Mouse (Mus musculus): ENCODE results near the gene Erlec1. TPM values are rescaled to one million over a fixed set of nuclear protein-coding genes. Genes with fewer than 3 reads are reported as not detected.

The Erlec1 gene
- total and polyA plus RNA-seq, 3 experiments, result 11.7 to 70.1 (median 30.3) TPM

DNA sequence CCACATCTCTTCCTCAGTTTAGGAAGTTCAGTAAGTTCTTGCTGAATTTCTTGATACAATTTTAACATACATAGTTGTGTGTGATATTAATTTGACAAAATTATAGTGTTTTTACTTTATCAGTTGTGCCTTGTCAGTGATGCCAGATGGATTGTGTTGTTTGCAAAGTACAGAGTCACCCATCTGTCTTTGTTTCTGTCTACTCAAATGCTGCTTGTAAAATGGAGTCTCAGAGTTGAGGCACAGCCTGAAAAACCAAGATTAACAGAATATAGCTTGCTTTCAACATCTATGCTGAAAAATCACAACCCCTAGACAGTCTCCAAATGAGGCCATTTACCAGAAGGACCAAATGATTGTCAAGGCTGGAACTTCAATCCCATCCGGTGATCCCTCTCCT, 25.6 kb downstream of the Erlec1 start:
- peaks cover 45% of the 10 kb centered on the region for H3K36me3 ChIP-seq (replicated peaks)
- H3K9me3 ChIP-seq (replicated peaks), result no peaks in the 10 kb centered on the region
- DNase-seq (ENCODE audit: low spot score) (no peak), ATAC-seq (ENCODE audit: extremely low read depth, insufficient number of reproducible peaks, low FRiP score, poor library complexity, severe bottlenecking) (no peak)
- peaks cover 4% of the 10 kb centered on the region; the same call in 1 of the 2 replicates for H3K4me1 ChIP-seq (ENCODE audit: insufficient read depth, low read depth, low read length)
- H3K4me3 ChIP-seq (ENCODE audit: low read depth, low read length), result no peak overlapping the region
- TF ChIP-seq GATA1 (IDR thresholded peaks at IDR 0.05; ENCODE audit: borderline replicate concordance, low read length), result no peak
- TF ChIP-seq GATA2 (IDR thresholded peaks at IDR 0.05; ENCODE audit: borderline replicate concordance, low read depth, low read length), result no peak
- TF ChIP-seq POLR2AphosphoS5 (IDR thresholded peaks at IDR 0.05; ENCODE audit: insufficient replicate concordance, low read depth, low read length), result no peak
- no peak for TF ChIP-seq TAL1 (conservative IDR thresholded peaks at IDR 0.05; ENCODE audit: low read depth, low read length)
- no peak for TF ChIP-seq CTCF (IDR thresholded peaks at IDR 0.05; ENCODE audit: low read depth, low read length)
- no peaks in the 10 kb centered on the region for H3K27me3 ChIP-seq (ENCODE audit: insufficient read depth, low read length)

DNA sequence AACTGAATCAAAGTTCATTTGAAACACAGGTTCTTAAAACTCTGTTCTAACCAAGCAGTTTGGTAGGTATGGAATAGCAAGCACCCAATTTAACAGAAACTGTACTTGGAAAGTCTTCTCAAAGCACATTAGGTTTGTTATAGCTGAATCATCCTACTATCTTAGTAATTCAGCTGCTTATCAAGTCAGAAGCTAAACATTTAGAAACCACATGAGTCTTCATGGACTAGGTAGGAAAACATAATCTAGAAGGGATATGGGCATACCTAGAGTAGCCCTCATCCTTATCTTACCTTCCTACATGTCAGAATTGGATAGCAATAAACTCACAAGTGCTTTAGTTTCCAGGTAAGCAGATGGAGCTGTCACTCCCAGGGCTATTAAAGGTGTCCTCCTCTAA, 26.1 kb downstream of the Erlec1 start:
- no peak overlapping the region for H3K4me3 ChIP-seq (ENCODE audit: low read depth, low read length)
- ATAC-seq (ENCODE audit: extremely low read depth, insufficient number of reproducible peaks, low FRiP score, poor library complexity, severe bottlenecking), result peak; percentile 22; the same call in 1 of the 2 replicates
- peaks cover 48% of the 10 kb centered on the region for H3K36me3 ChIP-seq (replicated peaks)
- no peaks in the 10 kb centered on the region for H3K27me3 ChIP-seq (ENCODE audit: insufficient read depth, low read length)
- H3K4me1 ChIP-seq (ENCODE audit: insufficient read depth, low read depth, low read length), result peaks cover 4% of the 10 kb centered on the region; the same call in 1 of the 2 replicates
- no peaks in the 10 kb centered on the region for H3K9me3 ChIP-seq (replicated peaks)
- TF ChIP-seq TAL1 (conservative IDR thresholded peaks at IDR 0.05; ENCODE audit: low read depth, low read length) (no peak), GATA1 (IDR thresholded peaks at IDR 0.05; ENCODE audit: borderline replicate concordance, low read length) (no peak), GATA2 (IDR thresholded peaks at IDR 0.05; ENCODE audit: borderline replicate concordance, low read depth, low read length) (no peak), CTCF (IDR thresholded peaks at IDR 0.05; ENCODE audit: low read depth, low read length) (no peak)
- no peak for DNase-seq (ENCODE audit: low spot score)

DNA sequence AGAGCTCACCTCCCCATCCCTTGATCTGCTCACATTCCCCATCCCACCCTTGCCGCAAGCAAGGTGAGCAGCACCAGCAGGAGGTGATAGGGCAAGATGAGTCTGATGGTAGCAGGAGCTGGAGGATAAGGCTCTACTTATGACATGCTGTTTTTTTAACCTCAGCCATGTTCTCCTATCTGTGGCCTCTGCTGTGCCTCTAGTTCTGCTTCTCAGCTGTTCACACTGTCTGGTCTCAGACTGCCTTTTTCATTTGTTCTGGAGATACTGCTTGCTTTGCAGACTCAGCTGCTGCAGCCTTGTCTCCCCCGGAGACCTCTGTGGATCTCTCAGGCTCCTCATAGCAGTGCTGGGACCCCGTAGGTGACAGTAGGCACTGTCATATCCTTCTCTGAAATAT, 30.9 kb downstream of the Erlec1 start:
- peaks cover 32% of the 10 kb centered on the region for H3K36me3 ChIP-seq (replicated peaks)
- ATAC-seq (ENCODE audit: extremely low read depth, insufficient number of reproducible peaks, low FRiP score, poor library complexity, severe bottlenecking), result no peak
- peaks cover 3% of the 10 kb centered on the region; the same call in 1 of the 2 replicates for H3K4me1 ChIP-seq (ENCODE audit: insufficient read depth, low read depth, low read length)
- H3K27me3 ChIP-seq (ENCODE audit: insufficient read depth, low read length), result no peaks in the 10 kb centered on the region
- no peak for TF ChIP-seq CTCF (IDR thresholded peaks at IDR 0.05; ENCODE audit: low read depth, low read length)
- TF ChIP-seq GATA2 (IDR thresholded peaks at IDR 0.05; ENCODE audit: borderline replicate concordance, low read depth, low read length), result no peak
- TF ChIP-seq TAL1 (conservative IDR thresholded peaks at IDR 0.05; ENCODE audit: low read depth, low read length), result no peak
- TF ChIP-seq GATA1 (IDR thresholded peaks at IDR 0.05; ENCODE audit: borderline replicate concordance, low read length), result no peak
- TF ChIP-seq POLR2AphosphoS5 (IDR thresholded peaks at IDR 0.05; ENCODE audit: insufficient replicate concordance, low read depth, low read length), result no peak
- no peak overlapping the region for H3K4me3 ChIP-seq (ENCODE audit: low read depth, low read length)
- no peak for DNase-seq (ENCODE audit: low spot score)
- H3K9me3 ChIP-seq (replicated peaks), result no peaks in the 10 kb centered on the region

DNA sequence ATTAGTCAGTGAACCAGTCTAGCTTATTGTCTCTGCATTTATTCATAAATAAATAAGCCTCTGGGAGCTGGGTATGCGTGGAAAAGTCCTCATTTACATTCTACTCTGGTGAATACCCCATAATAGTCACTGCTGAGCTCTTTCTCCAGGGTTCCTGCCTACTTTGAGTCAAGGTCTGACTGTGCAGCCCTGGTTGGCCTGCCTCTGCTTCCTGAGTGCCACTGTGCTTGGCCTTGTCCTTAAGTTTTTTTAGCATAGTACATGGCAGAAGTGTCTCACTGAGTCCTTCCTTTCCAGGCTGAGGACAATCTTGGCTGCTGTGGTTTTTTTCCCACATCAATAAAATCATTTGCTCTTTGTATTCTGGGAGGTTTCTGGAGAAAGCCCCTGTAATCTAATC, 33.5 kb downstream of the Erlec1 start:
- peaks cover 15% of the 10 kb centered on the region for H3K36me3 ChIP-seq (replicated peaks)
- no peak for TF ChIP-seq CTCF (IDR thresholded peaks at IDR 0.05; ENCODE audit: low read depth, low read length)
- no peak for TF ChIP-seq GATA1 (IDR thresholded peaks at IDR 0.05; ENCODE audit: borderline replicate concordance, low read length)
- no peak for TF ChIP-seq TAL1 (conservative IDR thresholded peaks at IDR 0.05; ENCODE audit: low read depth, low read length)
- TF ChIP-seq GATA2 (IDR thresholded peaks at IDR 0.05; ENCODE audit: borderline replicate concordance, low read depth, low read length), result no peak
- no peak for TF ChIP-seq POLR2AphosphoS5 (IDR thresholded peaks at IDR 0.05; ENCODE audit: insufficient replicate concordance, low read depth, low read length)
- ATAC-seq (ENCODE audit: extremely low read depth, insufficient number of reproducible peaks, low FRiP score, poor library complexity, severe bottlenecking) (no peak), DNase-seq (ENCODE audit: low spot score) (no peak)
- H3K9me3 ChIP-seq (replicated peaks), result no peaks in the 10 kb centered on the region
- no peaks in the 10 kb centered on the region for H3K4me1 ChIP-seq (ENCODE audit: insufficient read depth, low read depth, low read length)
- H3K27me3 ChIP-seq (ENCODE audit: insufficient read depth, low read length), result no peaks in the 10 kb centered on the region
- no peak overlapping the region for H3K4me3 ChIP-seq (ENCODE audit: low read depth, low read length)

DNA sequence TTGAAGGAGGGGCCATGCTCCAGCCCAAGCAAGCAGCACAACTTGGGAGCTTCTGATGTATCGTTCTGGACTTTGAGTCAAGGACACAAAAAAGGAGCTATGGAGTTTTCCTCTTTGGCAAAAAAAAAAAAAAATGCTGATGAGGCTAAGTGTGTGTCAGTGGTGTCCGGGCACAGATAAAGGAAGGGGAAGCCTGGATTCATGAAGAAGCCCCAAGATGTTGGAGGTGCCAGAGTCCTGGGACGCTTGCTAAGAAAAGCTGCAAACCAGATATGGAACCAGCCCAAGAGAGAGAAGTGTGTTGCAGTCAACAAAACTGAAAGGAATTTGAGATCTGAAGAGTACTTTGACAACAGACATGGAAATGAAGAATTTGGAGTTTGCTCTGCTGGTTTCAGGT, 41.8 kb downstream of the Erlec1 start:
- Histone ChIP-seq H3K27me3 (ENCODE audit: insufficient read depth, low read length) (no peaks in the 10 kb centered on the region), H3K4me3 (ENCODE audit: low read depth, low read length) (no peak overlapping the region), H3K4me1 (ENCODE audit: insufficient read depth, low read depth, low read length) (no peaks in the 10 kb centered on the region), H3K36me3 (replicated peaks) (no peaks in the 10 kb centered on the region), H3K9me3 (replicated peaks) (no peaks in the 10 kb centered on the region)
- no peak for TF ChIP-seq POLR2AphosphoS5 (IDR thresholded peaks at IDR 0.05; ENCODE audit: insufficient replicate concordance, low read depth, low read length)
- TF ChIP-seq TAL1 (conservative IDR thresholded peaks at IDR 0.05; ENCODE audit: low read depth, low read length), result no peak
- no peak for TF ChIP-seq GATA1 (IDR thresholded peaks at IDR 0.05; ENCODE audit: borderline replicate concordance, low read length)
- TF ChIP-seq CTCF (IDR thresholded peaks at IDR 0.05; ENCODE audit: low read depth, low read length), result no peak
- no peak for TF ChIP-seq GATA2 (IDR thresholded peaks at IDR 0.05; ENCODE audit: borderline replicate concordance, low read depth, low read length)
- no peak for DNase-seq (ENCODE audit: low spot score)
- ATAC-seq (ENCODE audit: extremely low read depth, insufficient number of reproducible peaks, low FRiP score, poor library complexity, severe bottlenecking), result no peak

DNA sequence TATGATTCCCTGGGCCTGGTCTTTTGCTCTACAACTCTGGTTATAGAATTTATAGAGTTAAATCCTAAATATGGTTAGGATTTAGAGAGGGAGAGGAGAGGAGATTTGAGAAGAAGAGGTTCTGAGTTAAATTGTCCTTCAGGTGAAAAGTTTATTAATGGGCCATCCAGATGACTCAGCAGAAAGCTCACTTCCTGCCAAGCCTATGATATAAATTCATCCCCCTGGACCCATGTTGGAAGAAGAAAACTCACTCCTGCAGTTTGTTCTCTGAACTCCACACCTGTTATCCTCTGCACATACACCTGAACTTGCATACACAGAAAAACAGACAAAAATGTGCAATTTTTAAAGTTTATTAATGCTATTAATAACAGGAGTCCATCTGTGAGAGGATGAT, 54.8 kb downstream of the Erlec1 start:
- H3K9me3 ChIP-seq (replicated peaks), result no peaks in the 10 kb centered on the region
- no peaks in the 10 kb centered on the region for H3K4me1 ChIP-seq (ENCODE audit: insufficient read depth, low read depth, low read length)
- no peak for DNase-seq (ENCODE audit: low spot score)
- no peaks in the 10 kb centered on the region for H3K27me3 ChIP-seq (ENCODE audit: insufficient read depth, low read length)
- no peak overlapping the region for H3K4me3 ChIP-seq (ENCODE audit: low read depth, low read length)
- H3K36me3 ChIP-seq (replicated peaks), result no peaks in the 10 kb centered on the region
- TF ChIP-seq TAL1 (conservative IDR thresholded peaks at IDR 0.05; ENCODE audit: low read depth, low read length), result no peak
- TF ChIP-seq POLR2AphosphoS5 (IDR thresholded peaks at IDR 0.05; ENCODE audit: insufficient replicate concordance, low read depth, low read length), result no peak
- TF ChIP-seq GATA2 (IDR thresholded peaks at IDR 0.05; ENCODE audit: borderline replicate concordance, low read depth, low read length), result no peak
- no peak for TF ChIP-seq GATA1 (IDR thresholded peaks at IDR 0.05; ENCODE audit: borderline replicate concordance, low read length)
- no peak for TF ChIP-seq CTCF (IDR thresholded peaks at IDR 0.05; ENCODE audit: low read depth, low read length)
- ATAC-seq (ENCODE audit: extremely low read depth, insufficient number of reproducible peaks, low FRiP score, poor library complexity, severe bottlenecking), result no peak

Data from G1E (cell line).